Mouse (Mus musculus) CH12.LX (cell line): Measurements from ENCODE around the gene Slc45a3.

Experiments
- CTCF ChIP-seq, 2 experiments: IDR thresholded peaks in 1 of 2; conservative IDR thresholded peaks in 1 of 2; 2 replicates each; pipeline ENCODE4 v1.5.1; 2011 to 2012; ENCODE audit warnings: low read depth in 2 of 2, low read length in 2 of 2, improper control_type of control experiment in 1 of 2, inconsistent platforms in 1 of 2, mild to moderate bottlenecking in 1 of 2, moderate library complexity in 1 of 2
- POLR2A ChIP-seq: IDR thresholded peaks from 2 replicates; pipeline ENCODE4 v1.6.1; 2011; ENCODE audit warnings: low read depth, mild to moderate bottlenecking, improper control_type of control experiment, low read length

- TF ChIP-seq POLR2A (no peak), CTCF (conservative IDR thresholded peaks at IDR 0.05 in 1 of 2, IDR thresholded peaks at IDR 0.05 in 1 of 2; ENCODE audit: low read depth in 2 of 2, low read length in 2 of 2) (no peak)
Observed at GRCm38 (mm10) chr1:132027978-132028377, 65.2 kb downstream of the Slc45a3 start.
